Mouse (Mus musculus): ENCODE data around the gene Vstm5.

- TF ChIP-seq EP300 (optimal IDR thresholded peaks at IDR 0.05) (no peak), CTCF (IDR thresholded peaks at IDR 0.05; ENCODE audit: low read depth) (no peak)
Measured at GRCm38 (mm10) chr9:15279649-15280490, 41.0 kb downstream of the Vstm5 start, which contains the start of gene Med17.

Data from stomach, postnatal 0 days (tissue).